Mouse (Mus musculus) heart, adult 2 months (tissue): ENCODE results near the gene Med16. TPM values are rescaled to one million over a fixed set of nuclear protein-coding genes. Genes with fewer than 3 reads are reported as not detected.

Experiments
- DNase-seq, 2 experiments: peaks; one replicate each; pipeline ENCODE4 v3.0.0; 2021
- H3K27ac ChIP-seq: fragments of 200-600 bp; 2 replicates; pipeline ENCODE4 v1.8.1; 2022
- H3K27me3 ChIP-seq: fragments of 200-500 bp; 2 replicates; pipeline ENCODE4 v1.6.1; 2012; ENCODE audit warnings: mild to moderate bottlenecking, low read length, inconsistent platforms, mixed read lengths; ENCODE audit not compliant: control insufficient read depth, insufficient read depth
- H3K36me3 ChIP-seq: fragments of 200-500 bp; 2 replicates; pipeline ENCODE4 v1.6.1; 2012; ENCODE audit warnings: low read length, inconsistent platforms; ENCODE audit not compliant: control insufficient read depth, insufficient read depth
- H3K4me1 ChIP-seq: fragments of 200-500 bp; 2 replicates; pipeline ENCODE4 v1.6.1; 2011; ENCODE audit warnings: low read length; ENCODE audit not compliant: control insufficient read depth, insufficient read depth
- H3K4me3 ChIP-seq: fragments of 200-600 bp; 2 replicates; pipeline ENCODE4 v1.8.1; 2022
- H3K79me2 ChIP-seq: fragments of 200-500 bp; replicated peaks from 2 replicates; pipeline ENCODE4 v1.6.1; 2012; ENCODE audit warnings: mild to moderate bottlenecking, inconsistent platforms, low read length, moderate library complexity, mixed read lengths; ENCODE audit not compliant: control insufficient read depth, insufficient read depth
- H3K9ac ChIP-seq: fragments of 200-500 bp; 2 replicates; pipeline ENCODE4 v1.6.1; 2012; ENCODE audit warnings: low read depth, mild to moderate bottlenecking, control low read depth, inconsistent platforms, low read length, mixed read lengths
- CTCF ChIP-seq: fragments of 200-600 bp; IDR thresholded peaks from 2 replicates; pipeline ENCODE4 v1.8.1; 2022; ENCODE audit warnings: antibody characterized with exemption, mild to moderate bottlenecking, moderate library complexity
- EP300 ChIP-seq: fragments of 200-500 bp; IDR thresholded peaks from 2 replicates; pipeline ENCODE4 v1.6.1; 2011; ENCODE audit warnings: low read depth, low read length, control low read depth; ENCODE audit not compliant: insufficient read depth
- POLR2A ChIP-seq: fragments of 200-500 bp; IDR thresholded peaks from 2 replicates; pipeline ENCODE4 v1.6.1; 2011; ENCODE audit warnings: mild to moderate bottlenecking, low read depth, low read length, control low read depth; ENCODE audit not compliant: insufficient read depth
- WGBS: fragments of 180-500 bp; shearing (Covaris S2); methylation state at CpG from one replicate; pipeline ENCODE4 v1.1.7; 2018; 5-methylcytosine and 5-hydroxymethylcytosine counted together
- intact Hi-C: fragments of 180-260 bp; cut with DNase I; formaldehyde crosslinking; loops from one replicate; pipeline ENCODE4 v1.15.1; 2025
- polyA plus RNA-seq: library from polyadenylated mRNA; depleted of rRNA; stranded (reverse); fragments of >200 nt; gene quantifications from 2 replicates; pipeline ENCODE4 v1.2.3, GENCODE M21; 2012
- total RNA-seq, 2 experiments: library from RNA; stranded (reverse); gene quantifications; 2 replicates each; pipeline ENCODE4 v1.2.3; 2021

The Med16 gene
- total and polyA plus RNA-seq, 3 experiments: 40.8 to 62.4 (median 54.1) TPM

GRCm38 (mm10) chr10:79857894-79858293 is 50.8 kb downstream of the Med16 start:
- no peak for TF ChIP-seq POLR2A
- no peak for TF ChIP-seq EP300
- no peak for TF ChIP-seq CTCF
- Histone ChIP-seq H3K79me2 (peaks cover 7% of the 10 kb centered on the region), H3K36me3 (peaks cover 8% of the 10 kb centered on the region; the same call in 1 of the 2 replicates), H3K27me3 (no peaks in the 10 kb centered on the region), H3K4me1 (peaks cover 36% of the 10 kb centered on the region), H3K27ac (peak overlapping the region; percentile 33; the same call in 1 of the 2 replicates), H3K9ac (no peak overlapping the region), H3K4me3 (no peak overlapping the region)
- intact Hi-C loops: loop anchor here (2.0 kb wide), 1 partner anchor 25 kb away; no protein-coding TSS in a partner anchor
- no peak for DNase-seq
- WGBS: 48% methylated on average over 2 of the region's 2 CpGs

GRCm38 (mm10) chr10:79857452-79857811 is 51.3 kb downstream of the Med16 start:
- Histone ChIP-seq H3K9ac (peak overlapping the region; percentile 19), H3K4me1 (peaks cover 41% of the 10 kb centered on the region), H3K27ac (peak overlapping the region; percentile 61), H3K4me3 (peak overlapping the region; percentile 97), H3K79me2 (peaks cover 7% of the 10 kb centered on the region), H3K27me3 (no peaks in the 10 kb centered on the region), H3K36me3 (peaks cover 8% of the 10 kb centered on the region; the same call in 1 of the 2 replicates)
- intact Hi-C loops: loop anchor here (2.0 kb wide), 1 partner anchor 25 kb away; no protein-coding TSS in a partner anchor
- TF ChIP-seq EP300 (0 out of 2 replicates have a peak, but pooled peaks have one; percentile 12), CTCF (no peak)
- peak; percentile 76 to 84 for DNase-seq
- 3% methylated on average over 4 of the region's 4 CpGs for WGBS

GRCm38 (mm10) chr10:79856704-79857451 is 51.8 kb downstream of the Med16 start:
- Histone ChIP-seq H3K79me2 (peaks cover 7% of the 10 kb centered on the region), H3K4me1 (peaks cover 44% of the 10 kb centered on the region), H3K27ac (peak overlapping the region; percentile 61), H3K36me3 (peaks cover 8% of the 10 kb centered on the region; the same call in 1 of the 2 replicates), H3K4me3 (peak overlapping the region; percentile 97), H3K9ac (peak overlapping the region; percentile 19), H3K27me3 (no peaks in the 10 kb centered on the region)
- no peak for DNase-seq
- no peak for TF ChIP-seq CTCF
- no peak for TF ChIP-seq EP300
- TF ChIP-seq POLR2A: no peak
- 3% methylated on average over 7 of the region's 7 CpGs for WGBS
- intact Hi-C loops: loop anchor here (2.0 kb wide), 1 partner anchor 26 kb away; no protein-coding TSS in a partner anchor

GRCm38 (mm10) chr10:79856280-79856679 is 52.4 kb downstream of the Med16 start:
- peaks cover 8% of the 10 kb centered on the region; the same call in 1 of the 2 replicates for H3K36me3 ChIP-seq
- H3K4me3 ChIP-seq: peak overlapping the region; percentile 97
- H3K4me1 ChIP-seq: peaks cover 49% of the 10 kb centered on the region
- DNase-seq: no peak
- 9% methylated on average over 6 of the region's 6 CpGs for WGBS
- intact Hi-C loops: loop anchor here (2.0 kb wide), 1 partner anchor 27 kb away; no protein-coding TSS in a partner anchor
- peak overlapping the region; percentile 61 for H3K27ac ChIP-seq
- TF ChIP-seq POLR2A (no peak), EP300 (no peak), CTCF (no peak)
- no peaks in the 10 kb centered on the region for H3K27me3 ChIP-seq
- H3K9ac ChIP-seq: peak overlapping the region; percentile 19
- H3K79me2 ChIP-seq: peaks cover 7% of the 10 kb centered on the region

GRCm38 (mm10) chr10:79855558-79856184 is 53.1 kb downstream of the Med16 start:
- Histone ChIP-seq H3K27me3 (no peaks in the 10 kb centered on the region), H3K79me2 (peaks cover 7% of the 10 kb centered on the region), H3K4me1 (peaks cover 50% of the 10 kb centered on the region), H3K27ac (peak overlapping the region; percentile 99), H3K9ac (peak overlapping the region; percentile 85), H3K4me3 (peak overlapping the region; percentile 97), H3K36me3 (peaks cover 8% of the 10 kb centered on the region; the same call in 1 of the 2 replicates)
- 3% methylated on average over 10 of the region's 10 CpGs for WGBS
- DNase-seq: peak; percentile 46 to 48
- TF ChIP-seq EP300 (no peak), POLR2A (no peak), CTCF (no peak)
- intact Hi-C loops: loop anchor here (2.0 kb wide), 1 partner anchor 27 kb away; no protein-coding TSS in a partner anchor
